Mouse (Mus musculus): ENCODE measurements around the gene Cd79a. TPM values are rescaled to one million over a fixed set of nuclear protein-coding genes. Genes with fewer than 3 reads are reported as not detected.

Cd79a gene
- polyA plus RNA-seq, 1 experiment from 2014 or later: 0.25 TPM

DNA sequence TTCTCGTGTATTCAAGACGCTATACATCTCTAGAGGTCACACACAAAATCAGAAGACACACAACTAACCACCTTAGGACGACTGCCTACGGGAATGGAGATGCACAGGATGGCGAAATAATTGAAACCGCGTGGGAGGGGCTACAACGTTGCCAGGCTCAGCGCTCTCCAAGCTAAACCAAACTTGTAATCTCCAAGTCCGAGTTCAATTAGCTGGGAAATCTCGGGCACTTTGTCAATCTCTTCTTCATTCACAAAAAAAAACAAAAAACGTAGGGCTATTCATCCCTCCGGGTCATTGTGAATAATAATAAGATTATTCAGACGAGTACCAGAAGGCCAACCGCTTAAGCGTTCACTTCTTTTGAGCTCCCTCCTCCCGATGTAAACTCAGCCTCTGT lies 28.1 kb upstream of the Cd79a start:
- WGBS: 54% methylated on average over 17 of the region's 17 CpGs
- no peak overlapping the region for H3K27ac ChIP-seq

DNA sequence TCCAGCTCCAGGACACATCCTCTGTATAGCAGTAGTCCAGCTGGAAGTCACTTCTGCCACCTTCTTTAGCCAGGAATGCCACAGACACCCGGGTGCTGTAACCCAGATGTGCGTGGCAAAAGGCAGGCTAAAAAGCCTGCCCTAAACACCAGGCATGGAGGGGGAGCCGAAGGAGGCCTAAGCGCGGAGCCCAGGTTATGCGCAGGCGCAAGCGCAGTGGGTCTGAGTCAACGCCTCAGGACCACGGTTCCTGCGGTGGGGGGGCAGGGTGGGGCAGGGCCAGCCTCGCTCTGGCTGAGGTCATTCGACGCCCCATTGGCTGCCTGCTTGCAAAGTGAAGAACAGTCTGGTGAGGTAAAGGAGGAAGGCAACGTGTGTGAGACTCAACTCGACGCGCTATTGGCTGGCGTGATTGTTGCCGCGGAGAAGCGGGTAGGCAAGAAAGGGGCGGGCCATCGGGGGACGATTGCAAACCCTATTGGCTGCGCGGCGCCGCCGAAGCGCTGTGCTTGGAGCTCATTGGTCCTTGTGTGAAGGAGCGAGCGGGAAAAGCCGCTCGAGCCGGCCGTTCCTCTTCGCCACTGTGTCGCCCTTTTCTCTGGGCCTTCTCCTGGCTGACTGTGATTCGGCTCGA lies 27.5 kb upstream of the Cd79a start, which contains the start of the genes Lypd4 and Dmrtc2:
Gene Lypd4 (minus strand): TSS at position 410 of the 634 bp plus-strand sequence.
Gene Dmrtc2 (plus strand): TSS at position 526 of the 634 bp plus-strand sequence.
- peaks cover 33% of the 10 kb centered on the region for H3K27me3 ChIP-seq (ENCODE audit: poor library complexity, severe bottlenecking)
- H3K36me3 ChIP-seq (replicated peaks): no peaks in the 10 kb centered on the region
- H3K27ac ChIP-seq: no peak within 1 kb of the TSS
- WGBS: 53% methylated on average over 41 of the region's 41 CpGs
- peaks cover 12% of the 10 kb centered on the region for H3K9me3 ChIP-seq
- peak within 1 kb of the TSS; percentile 6; the same call in 1 of the 2 replicates for H3K4me3 ChIP-seq
- DNase-seq (ENCODE audit: extremely low spot score, low spot score): no peak
- peaks cover 16% of the 10 kb centered on the region for H3K4me1 ChIP-seq

More for the DNA sequence above, 28.1 kb upstream of the Cd79a start:
- no peak for DNase-seq (ENCODE audit: extremely low spot score, low spot score)
- Histone ChIP-seq H3K9me3 (peaks cover 12% of the 10 kb centered on the region), H3K36me3 (replicated peaks) (no peaks in the 10 kb centered on the region), H3K4me3 (no peak overlapping the region), H3K4me1 (peaks cover 20% of the 10 kb centered on the region), H3K27me3 (ENCODE audit: poor library complexity, severe bottlenecking) (peaks cover 31% of the 10 kb centered on the region)

DNA sequence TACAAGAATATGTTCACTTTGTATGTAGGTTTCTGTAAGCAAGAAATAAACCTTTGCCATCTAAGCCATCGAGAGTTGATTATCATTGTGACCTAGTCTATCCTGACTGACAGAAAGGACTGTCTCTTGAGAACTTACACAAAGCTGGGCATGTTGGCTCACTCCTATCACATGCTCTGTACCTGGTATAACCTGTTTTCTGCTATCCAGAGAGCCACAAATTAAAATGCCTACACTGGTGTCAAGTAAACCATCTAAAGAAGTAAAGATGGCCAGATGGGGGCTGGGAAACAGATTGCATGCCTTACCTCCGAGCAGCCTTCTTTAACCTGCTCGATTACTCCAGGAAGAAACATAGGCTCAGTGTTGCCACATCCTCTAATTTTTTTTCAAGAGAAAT lies 19.6 kb upstream of the Cd79a start:
- H3K4me1 ChIP-seq: peaks cover 24% of the 10 kb centered on the region
- WGBS: 70% methylated on average over 3 of the region's 3 CpGs

DNA sequence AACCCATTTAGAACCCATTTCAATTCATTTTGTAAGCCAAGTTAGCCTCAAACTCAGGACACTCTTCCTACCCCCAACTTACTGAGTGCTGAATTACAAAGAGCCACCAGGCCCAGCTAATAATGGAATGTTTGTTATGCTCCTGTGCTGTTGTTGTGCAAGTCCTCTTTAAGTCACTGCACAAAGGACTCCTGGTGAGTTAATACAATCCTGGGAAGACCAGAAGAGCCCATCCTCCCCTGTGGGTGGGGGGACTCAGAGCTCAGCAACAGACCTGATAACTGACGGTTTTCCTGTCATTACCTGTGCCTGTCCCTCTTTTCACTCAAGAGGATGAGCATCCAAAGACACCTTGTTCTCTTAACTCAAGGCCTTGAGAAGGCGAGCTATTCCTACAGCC lies 17.6 kb upstream of the Cd79a start:
- Histone ChIP-seq H3K36me3 (replicated peaks) (no peaks in the 10 kb centered on the region), H3K9me3 (no peaks in the 10 kb centered on the region), H3K27ac (no peak overlapping the region), H3K27me3 (ENCODE audit: poor library complexity, severe bottlenecking) (no peaks in the 10 kb centered on the region), H3K4me3 (no peak overlapping the region), H3K4me1 (peaks cover 24% of the 10 kb centered on the region)
- 19% methylated on average over 2 of the region's 2 CpGs for WGBS
- no peak for DNase-seq (ENCODE audit: extremely low spot score, low spot score)

More for the DNA sequence above, 19.6 kb upstream of the Cd79a start:
- no peaks in the 10 kb centered on the region for H3K9me3 ChIP-seq
- H3K4me3 ChIP-seq: no peak overlapping the region
- no peak for DNase-seq (ENCODE audit: extremely low spot score, low spot score)
- no peaks in the 10 kb centered on the region for H3K36me3 ChIP-seq (replicated peaks)
- 0 out of 2 replicates have a peak, but pooled peaks cover 7% of the 10 kb centered on the region for H3K27me3 ChIP-seq (ENCODE audit: poor library complexity, severe bottlenecking)
- H3K27ac ChIP-seq: no peak overlapping the region

DNA sequence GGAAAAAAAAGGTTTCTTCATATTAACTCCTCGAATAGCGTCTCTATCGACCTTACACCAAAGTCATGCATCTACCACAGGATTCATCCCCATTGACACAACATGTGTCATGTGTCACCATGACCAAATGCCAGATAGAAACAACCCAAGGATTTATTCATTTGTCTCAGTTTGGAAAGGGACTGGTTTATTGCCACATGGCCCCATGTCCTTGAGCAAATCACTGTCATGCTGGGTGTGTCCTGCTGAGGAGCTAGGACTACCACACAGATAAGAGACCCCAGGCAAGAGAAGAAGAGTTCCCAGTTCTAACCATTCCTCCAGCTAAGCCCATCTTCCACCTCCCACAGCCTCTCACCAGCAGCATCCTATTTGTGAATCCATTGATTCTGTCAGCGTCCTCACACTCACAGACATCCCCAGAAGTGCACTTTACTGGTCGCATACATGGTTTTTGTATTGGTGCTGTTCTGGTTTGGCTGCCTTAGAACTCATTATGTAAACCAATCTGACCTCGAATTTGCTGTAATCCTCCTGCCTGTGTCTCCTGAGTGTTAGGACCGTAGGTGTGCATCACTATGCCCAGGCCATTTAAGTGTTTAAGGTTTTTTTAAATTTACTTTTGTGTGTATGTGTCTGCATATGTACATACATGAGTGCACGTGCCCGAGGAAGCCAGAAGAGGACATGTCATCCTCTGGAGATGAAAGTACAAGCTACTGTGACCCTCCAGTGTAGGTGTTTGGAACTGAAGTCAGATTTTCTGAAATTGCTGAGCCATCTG lies 14.6 kb upstream of the Cd79a start:
- H3K4me3 ChIP-seq: no peak overlapping the region
- H3K9me3 ChIP-seq: no peaks in the 10 kb centered on the region
- DNase-seq (ENCODE audit: extremely low spot score, low spot score): no peak
- 93% methylated on average over 9 of the region's 9 CpGs for WGBS
- H3K27ac ChIP-seq: no peak overlapping the region
- peaks cover 25% of the 10 kb centered on the region for H3K36me3 ChIP-seq (replicated peaks)
- H3K27me3 ChIP-seq (ENCODE audit: poor library complexity, severe bottlenecking): no peaks in the 10 kb centered on the region
- H3K4me1 ChIP-seq: peaks cover 37% of the 10 kb centered on the region

DNA sequence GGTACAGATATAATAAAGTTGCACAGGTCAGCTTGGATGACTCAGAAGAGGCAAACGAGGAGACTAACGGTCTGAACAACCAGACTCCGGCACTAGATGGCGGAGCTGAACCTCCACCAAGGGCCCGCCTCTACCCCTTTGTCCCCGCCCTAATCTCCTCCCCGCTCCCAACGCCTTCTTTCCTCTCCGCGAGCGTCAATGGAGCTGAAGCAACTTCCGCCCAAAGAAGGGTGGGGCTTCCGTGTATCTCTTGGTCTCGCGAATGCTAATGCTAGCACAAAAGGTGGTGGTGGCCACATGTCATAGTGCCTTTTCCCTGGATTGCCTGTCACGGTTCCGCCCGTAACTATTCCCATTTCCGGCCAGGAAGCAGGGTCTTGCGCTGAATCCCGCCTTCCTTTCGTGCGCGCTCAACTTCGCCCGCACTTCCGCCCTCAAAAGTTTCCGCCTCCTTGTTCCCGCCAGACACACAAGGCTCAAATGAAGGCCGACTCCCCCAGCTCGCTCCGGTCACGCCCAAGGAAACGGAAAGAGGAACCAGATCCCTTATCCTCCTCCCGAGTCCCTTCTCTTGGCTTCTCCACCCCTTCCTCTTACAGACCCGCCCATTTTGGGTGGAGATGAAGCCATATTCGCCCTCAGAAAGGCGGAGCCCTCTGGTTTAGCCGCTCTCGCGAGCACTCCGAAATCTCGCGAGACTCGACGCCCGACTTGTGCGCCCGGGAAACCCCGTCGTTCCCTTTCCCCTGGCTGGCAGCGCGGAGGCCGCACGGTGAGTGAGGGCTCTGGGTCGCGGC lies 13.1 kb upstream of the Cd79a start, which contains the start of gene Rps19:
Gene Rps19 (plus strand): TSS at position 476 of the 797 bp plus-strand sequence.
- WGBS: under 1% methylated on average over 57 of the region's 57 CpGs
- peak; percentile 97 for DNase-seq (ENCODE audit: extremely low spot score, low spot score)

DNA sequence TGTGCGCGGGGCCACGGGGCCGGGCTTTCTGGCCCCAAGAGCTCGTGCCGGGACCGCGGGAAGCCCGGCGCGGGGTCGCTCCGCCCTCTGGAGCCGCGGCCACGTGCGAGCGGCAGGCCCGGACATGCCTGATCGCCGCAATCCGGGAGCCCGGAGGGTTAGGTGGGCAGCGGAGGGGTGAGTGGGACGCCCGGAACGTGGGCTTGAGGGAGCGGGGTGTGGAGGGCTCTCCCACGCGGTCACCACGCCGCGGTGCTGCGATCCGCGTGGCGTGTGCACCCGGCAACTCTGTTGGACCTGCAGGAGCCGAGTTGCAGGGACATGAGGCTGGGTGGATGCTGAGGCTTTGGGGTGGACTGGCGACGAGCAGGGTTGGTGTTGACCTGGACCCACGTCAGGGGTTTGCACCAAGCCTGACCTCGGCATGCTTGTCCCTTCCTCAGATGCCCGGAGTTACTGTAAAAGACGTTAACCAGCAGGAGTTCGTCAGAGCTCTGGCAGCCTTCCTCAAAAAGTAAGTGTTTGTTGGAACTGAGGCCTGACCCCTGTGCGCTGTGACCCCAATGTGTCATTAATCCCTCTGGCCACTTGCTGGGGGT lies 12.4 kb upstream of the Cd79a start:
- no peaks in the 10 kb centered on the region for H3K9me3 ChIP-seq
- peak overlapping the region; percentile 100 for H3K27ac ChIP-seq
- H3K27me3 ChIP-seq (ENCODE audit: poor library complexity, severe bottlenecking): no peaks in the 10 kb centered on the region
- peaks cover 47% of the 10 kb centered on the region for H3K36me3 ChIP-seq (replicated peaks)
- H3K4me1 ChIP-seq: peaks cover 41% of the 10 kb centered on the region
- no peak for DNase-seq (ENCODE audit: extremely low spot score, low spot score)
- H3K4me3 ChIP-seq: peak overlapping the region; percentile 99
- under 1% methylated on average over 47 of the region's 47 CpGs for WGBS

More for the DNA sequence above, 13.1 kb upstream of the Cd79a start, which contains the start of gene Rps19:
- Histone ChIP-seq H3K4me3 (peak within 1 kb of the TSS; percentile 99), H3K27ac (peak within 1 kb of the TSS; percentile 100), H3K36me3 (replicated peaks) (peaks cover 40% of the 10 kb centered on the region), H3K9me3 (no peaks in the 10 kb centered on the region), H3K27me3 (ENCODE audit: poor library complexity, severe bottlenecking) (no peaks in the 10 kb centered on the region), H3K4me1 (peaks cover 47% of the 10 kb centered on the region)

DNA sequence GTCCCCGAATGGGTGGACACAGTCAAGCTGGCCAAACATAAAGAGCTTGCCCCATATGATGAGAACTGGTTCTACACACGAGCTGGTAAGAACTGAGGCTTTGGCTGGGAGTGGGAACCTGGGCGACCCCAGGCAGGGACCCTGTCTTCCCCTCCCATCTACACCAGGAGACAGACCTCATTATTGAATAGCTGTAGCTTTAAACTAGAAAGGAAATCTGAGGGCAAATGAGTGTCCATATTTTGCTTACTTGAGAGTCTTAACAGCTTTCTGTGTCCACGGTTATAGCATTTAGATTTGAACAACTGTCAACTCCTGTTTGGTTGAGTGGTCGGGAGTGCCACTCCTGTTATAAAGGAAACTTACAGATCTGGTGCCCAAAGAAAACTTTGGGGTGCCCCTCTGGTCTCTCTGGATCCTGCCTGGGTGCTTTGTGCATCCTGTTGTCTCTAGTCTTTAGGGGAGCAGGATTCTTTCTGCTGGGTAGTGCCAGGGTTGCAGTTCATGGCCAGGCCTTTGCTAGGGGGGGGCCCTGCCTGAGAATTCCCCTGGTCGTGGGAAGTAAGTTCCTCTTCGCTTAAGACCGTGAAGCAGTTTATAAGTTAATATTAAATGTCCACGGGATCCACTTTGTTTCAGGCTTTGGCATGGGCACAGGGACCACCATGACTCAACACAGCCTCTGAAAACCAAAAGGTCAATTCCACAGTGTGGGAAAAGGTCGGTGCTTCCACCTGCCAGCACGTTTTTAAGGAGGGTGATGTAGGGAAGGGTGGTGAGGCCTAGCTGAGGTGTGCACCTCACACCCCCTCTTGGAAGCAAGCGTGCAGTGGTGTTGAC lies 11.5 kb upstream of the Cd79a start:
- H3K27me3 ChIP-seq (ENCODE audit: poor library complexity, severe bottlenecking): no peaks in the 10 kb centered on the region
- H3K9me3 ChIP-seq: no peaks in the 10 kb centered on the region
- H3K27ac ChIP-seq: peak overlapping the region; percentile 100
- peaks cover 34% of the 10 kb centered on the region for H3K4me1 ChIP-seq
- H3K36me3 ChIP-seq (replicated peaks): peaks cover 56% of the 10 kb centered on the region
- 49% methylated on average over 12 of the region's 12 CpGs for WGBS
- DNase-seq (ENCODE audit: extremely low spot score, low spot score): no peak
- H3K4me3 ChIP-seq: peak overlapping the region; percentile 99

DNA sequence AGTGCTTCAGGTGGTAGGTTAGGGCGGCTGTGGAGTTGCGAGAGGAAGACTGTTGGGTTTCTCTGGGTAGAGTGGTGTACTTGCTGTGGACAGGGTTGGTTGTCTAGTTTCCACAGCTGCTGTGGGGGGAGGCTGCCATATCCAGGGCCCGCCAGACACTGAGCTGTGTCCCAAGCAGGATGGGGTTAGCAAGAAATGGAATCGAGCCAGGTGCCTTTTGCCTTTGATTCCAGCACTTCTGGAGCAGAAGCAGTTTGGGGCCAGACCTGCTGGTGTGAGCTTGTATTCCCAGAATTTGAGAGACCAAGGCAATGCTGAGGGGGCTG lies 10.9 kb upstream of the Cd79a start:
- H3K27ac ChIP-seq: peak overlapping the region; percentile 100
- H3K27me3 ChIP-seq (ENCODE audit: poor library complexity, severe bottlenecking): no peaks in the 10 kb centered on the region
- H3K9me3 ChIP-seq: no peaks in the 10 kb centered on the region
- 74% methylated on average over 4 of the region's 4 CpGs for WGBS
- DNase-seq (ENCODE audit: extremely low spot score, low spot score): no peak
- H3K4me1 ChIP-seq: peaks cover 34% of the 10 kb centered on the region
- peaks cover 62% of the 10 kb centered on the region for H3K36me3 ChIP-seq (replicated peaks)
- H3K4me3 ChIP-seq: peak overlapping the region; percentile 99

DNA sequence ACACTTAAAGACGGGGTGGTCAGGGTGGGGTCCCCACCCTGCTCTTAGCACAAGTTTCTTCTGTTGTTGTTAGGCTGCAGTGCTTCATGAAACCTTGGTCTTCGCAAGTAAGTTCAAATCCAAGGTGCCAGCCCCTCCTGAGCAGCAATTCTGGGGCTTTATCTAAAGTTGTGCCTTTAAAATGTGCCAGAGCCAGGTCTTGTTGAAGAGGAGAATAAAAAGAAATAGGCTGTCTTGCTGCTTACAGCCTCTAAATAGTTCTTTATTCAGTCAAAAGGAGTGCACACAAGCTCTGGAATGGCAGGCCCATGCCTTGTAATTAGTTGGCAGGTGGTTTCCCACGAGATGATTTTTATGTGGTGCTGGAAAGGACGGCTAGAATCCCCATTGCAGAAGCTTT lies 10.1 kb upstream of the Cd79a start:
- Histone ChIP-seq H3K4me1 (peaks cover 34% of the 10 kb centered on the region), H3K27me3 (ENCODE audit: poor library complexity, severe bottlenecking) (no peaks in the 10 kb centered on the region), H3K36me3 (replicated peaks) (peaks cover 65% of the 10 kb centered on the region), H3K27ac (0 out of 2 replicates have a peak overlapping the region, but pooled peaks have one; percentile 17), H3K4me3 (peak overlapping the region; percentile 99), H3K9me3 (no peaks in the 10 kb centered on the region)
- no peak for DNase-seq (ENCODE audit: extremely low spot score, low spot score)
- 78% methylated on average over 4 of the region's 4 CpGs for WGBS

DNA sequence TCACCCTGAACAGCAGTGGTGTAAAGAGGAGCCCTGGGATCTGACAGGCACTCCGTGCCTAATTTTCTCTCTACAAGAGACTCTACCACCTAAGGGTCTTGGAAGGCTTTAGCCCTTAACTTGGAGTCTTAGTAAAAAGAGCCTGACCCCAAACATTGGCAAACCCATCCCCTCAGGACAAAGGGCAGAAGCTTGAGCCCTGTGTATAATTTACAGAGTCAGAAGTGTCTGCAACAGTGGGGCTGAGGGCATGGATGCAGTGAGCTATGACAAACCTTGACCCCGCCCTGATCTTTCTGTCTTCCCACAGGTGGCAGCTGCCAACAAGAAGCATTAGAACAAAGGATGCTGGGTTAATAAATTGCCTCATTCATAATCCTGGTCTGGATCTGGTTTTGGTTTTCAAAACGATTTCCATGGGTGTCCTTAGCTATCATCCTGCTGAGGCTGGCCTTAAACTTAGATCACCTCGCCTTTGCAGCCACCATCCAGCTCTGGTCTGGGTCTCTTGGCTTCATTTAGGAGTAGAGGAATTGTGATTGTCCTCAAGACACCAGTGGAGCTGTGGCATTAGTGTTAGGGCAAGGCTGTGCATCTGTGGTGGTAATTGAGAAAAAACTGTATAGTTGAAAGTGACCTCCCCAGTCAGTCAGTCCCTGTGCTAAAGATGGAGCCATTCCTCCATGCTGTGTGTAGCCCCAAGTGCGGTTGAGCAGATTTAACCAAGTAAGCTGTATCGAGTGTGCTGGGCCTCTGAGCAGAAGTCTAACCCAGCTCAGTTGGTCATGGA lies 7.6 kb upstream of the Cd79a start:
- no peak for DNase-seq (ENCODE audit: extremely low spot score, low spot score)
- H3K27ac ChIP-seq: 0 out of 2 replicates have a peak overlapping the region, but pooled peaks have one; percentile 15
- H3K4me3 ChIP-seq: peak overlapping the region; percentile 0; the same call in 1 of the 2 replicates
- no peaks in the 10 kb centered on the region for H3K27me3 ChIP-seq (ENCODE audit: poor library complexity, severe bottlenecking)
- H3K36me3 ChIP-seq (replicated peaks): peaks cover 67% of the 10 kb centered on the region
- WGBS: 85% methylated on average over 6 of the region's 6 CpGs
- no peaks in the 10 kb centered on the region for H3K9me3 ChIP-seq
- H3K4me1 ChIP-seq: peaks cover 34% of the 10 kb centered on the region
